Mouse (Mus musculus) erythroblast, adult 5-6 weeks (primary cell): ENCODE results near the gene Rps3. TPM values are rescaled to one million over a fixed set of nuclear protein-coding genes. Genes with fewer than 3 reads are reported as not detected.

Experiments used
- ATAC-seq: replicated peaks from 2 replicates; pipeline ENCODE4 v1.8.0; 2016; ENCODE audit warnings: moderate number of reproducible peaks, mild to moderate bottlenecking, moderate TSS enrichment, inconsistent platforms; ENCODE audit not compliant: poor library complexity, low FRiP score, severe bottlenecking
- total RNA-seq, 2 experiments: library from RNA; stranded (forward) in 1 of 2; stranded (reverse) in 1 of 2; fragments of 150-400 nt in 1 of 2; fragments of 200-764, 138-1000 nt in 1 of 2; gene quantifications; 2 replicates each; pipeline versions ENCODE4 v1.2.3 to v1.2.4; 2015 to 2017; ENCODE audit warnings: low replicate concordance in 2 of 2

Gene Rps3
- total RNA-seq, 2 experiments from 2014 or later = 237 to 292 TPM

- ATAC-seq = no peak
Observed at GRCm38 (mm10) chr7:99477235-99477634, 6.3 kb downstream of the Rps3 start.

- no peak for ATAC-seq
Observed at GRCm38 (mm10) chr7:99476558-99477114, 6.9 kb downstream of the Rps3 start.

GRCm38 (mm10) chr7:99475562-99475911, 8.0 kb downstream of the Rps3 start:
- no peak for ATAC-seq

- peak; percentile 80 for ATAC-seq
Observed at GRCm38 (mm10) chr7:99474836-99475561, 8.5 kb downstream of the Rps3 start.

- ATAC-seq = peak; percentile 43
Observed at GRCm38 (mm10) chr7:99473638-99474407, 9.7 kb downstream of the Rps3 start.

DNA sequence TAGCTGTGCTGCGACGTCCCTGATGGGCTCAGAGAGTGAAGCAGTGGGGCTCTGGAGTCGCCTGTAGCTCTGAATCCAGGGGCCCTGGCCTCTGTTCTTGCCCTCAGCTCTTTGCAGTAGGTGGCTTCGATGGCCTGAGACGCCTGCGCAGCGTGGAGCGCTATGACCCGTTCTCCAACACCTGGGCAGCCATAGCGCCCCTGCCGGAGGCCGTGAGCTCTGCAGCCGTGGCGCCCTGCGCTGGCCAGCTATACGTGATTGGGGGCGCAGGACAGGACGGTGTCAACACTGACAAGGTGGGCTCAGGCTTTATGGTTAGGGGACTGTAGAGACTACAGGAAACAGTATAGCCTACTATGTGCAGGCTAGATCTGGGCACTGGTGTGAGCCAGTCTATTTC, 12.0 kb downstream of the Rps3 start:
- ATAC-seq = no peak

GRCm38 (mm10) chr7:99469680-99470405, 13.7 kb downstream of the Rps3 start:
- no peak for ATAC-seq

DNA sequence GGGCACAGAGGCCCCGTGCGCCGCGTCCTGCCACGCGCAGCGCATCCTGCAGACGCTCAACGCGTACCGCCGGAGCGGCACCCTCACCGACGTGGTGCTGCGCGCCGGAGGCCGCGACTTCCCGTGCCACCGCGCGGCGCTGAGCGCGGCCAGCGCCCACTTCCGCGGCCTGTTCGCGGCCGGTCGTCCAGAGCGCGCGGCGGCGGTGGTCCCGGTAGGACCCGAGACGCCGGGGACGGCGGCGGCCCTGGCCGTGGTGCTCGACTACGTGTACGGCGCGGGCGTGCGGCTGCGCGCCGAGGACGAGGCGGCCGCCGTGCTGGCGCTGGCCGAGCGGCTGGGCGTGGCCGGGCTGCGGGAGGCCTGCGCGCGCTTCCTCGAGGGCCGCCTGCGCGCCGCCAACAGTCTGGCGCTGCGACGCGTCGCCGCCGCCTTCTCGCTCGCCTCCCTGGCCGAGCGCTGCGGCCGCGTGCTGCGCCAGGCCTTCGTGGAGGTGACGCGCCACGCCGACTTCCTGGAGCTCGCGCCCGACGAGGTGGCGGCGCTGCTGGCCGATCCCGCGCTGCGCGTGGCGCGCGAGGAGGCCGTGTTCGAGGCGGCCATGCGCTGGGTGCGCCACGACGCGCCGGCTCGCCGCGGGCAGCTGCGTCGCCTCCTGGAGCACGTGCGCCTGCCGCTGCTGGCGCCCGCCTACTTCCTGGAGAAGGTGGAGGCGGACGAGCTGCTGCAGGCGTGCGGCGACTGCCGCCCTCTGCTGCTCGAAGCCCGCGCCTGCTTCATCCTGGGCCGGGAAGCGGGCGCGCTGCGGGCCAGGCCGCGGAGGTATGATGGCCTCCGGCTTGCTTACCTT, 15.0 kb downstream of the Rps3 start:
- ATAC-seq = no peak

DNA sequence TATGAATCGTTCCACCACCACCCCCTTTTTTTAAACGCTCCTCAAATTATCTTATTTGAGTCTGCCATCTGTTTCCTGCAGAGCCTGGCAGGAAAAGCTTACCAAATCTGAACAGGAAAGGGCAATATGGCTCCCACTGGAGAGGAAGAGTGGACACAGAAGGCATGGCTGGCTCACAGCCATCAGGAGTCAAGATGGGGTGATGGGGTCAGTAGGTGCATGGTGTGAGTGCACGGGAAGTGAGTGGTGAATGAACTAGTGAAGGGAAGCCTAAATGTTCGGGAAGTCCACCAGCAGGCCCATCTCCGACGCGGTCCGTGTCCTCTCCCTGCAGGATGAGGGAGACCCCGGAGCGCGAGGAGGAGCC, 15.6 kb downstream of the Rps3 start:
- no peak for ATAC-seq

- ATAC-seq = no peak
Observed at GRCm38 (mm10) chr7:99465811-99466210, 17.7 kb downstream of the Rps3 start, which contains the start of gene Klhl35. Klhl35 (plus strand) TSS chr7:99466004.

DNA sequence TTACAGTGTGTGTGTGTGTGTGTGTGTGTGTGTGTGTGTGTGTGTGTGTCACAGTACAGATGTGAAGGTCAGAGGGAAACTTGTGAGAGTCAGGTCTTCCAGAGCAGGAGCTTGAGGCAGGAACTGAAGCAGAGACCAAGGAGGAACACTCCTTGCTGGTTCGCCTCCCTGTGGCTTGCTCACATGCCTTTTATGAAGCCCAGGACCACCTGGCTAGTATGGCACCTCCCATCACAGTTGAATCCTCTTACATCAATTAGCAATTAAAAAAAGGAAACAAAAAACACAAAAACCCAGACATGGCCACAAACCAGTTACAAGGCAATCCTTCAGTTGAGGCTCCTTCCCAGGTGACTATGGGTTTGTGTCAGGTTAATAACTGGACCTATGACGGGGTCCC, 20.4 kb downstream of the Rps3 start:
- no peak for ATAC-seq

- ATAC-seq = no peak
Observed at GRCm38 (mm10) chr7:99459888-99460652, 23.5 kb downstream of the Rps3 start.

- ATAC-seq = no peak
Observed at GRCm38 (mm10) chr7:99458849-99459248, 24.7 kb downstream of the Rps3 start.

GRCm38 (mm10) chr7:99454044-99454443, 29.5 kb downstream of the Rps3 start:
- ATAC-seq = no peak

DNA sequence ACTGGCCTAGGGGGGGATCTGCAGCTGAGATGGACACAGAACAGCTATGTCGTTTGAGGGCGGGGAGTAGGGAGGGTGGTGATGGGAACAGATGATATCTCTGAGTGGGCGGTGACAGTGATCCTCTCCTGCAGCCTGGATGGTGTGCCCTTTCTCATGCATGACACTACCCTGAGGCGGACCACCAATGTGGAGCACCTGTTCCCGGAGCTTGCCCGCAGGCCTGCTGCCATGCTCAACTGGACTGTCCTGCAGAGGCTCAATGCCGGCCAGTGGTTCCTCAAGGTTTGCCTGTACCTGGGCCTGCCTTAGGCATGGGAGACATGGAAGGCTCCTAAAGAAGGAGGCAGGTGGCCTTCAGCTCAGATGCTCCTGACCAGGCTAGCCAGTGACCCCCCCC, 30.7 kb downstream of the Rps3 start:
- ATAC-seq = no peak

- ATAC-seq = peak; percentile 66; the same call in 1 of the 2 replicates
Observed at GRCm38 (mm10) chr7:99450703-99451102, 32.8 kb downstream of the Rps3 start.

GRCm38 (mm10) chr7:99449751-99450150, 33.8 kb downstream of the Rps3 start:
- no peak for ATAC-seq

- no peak for ATAC-seq
Observed at GRCm38 (mm10) chr7:99449063-99449462, 34.5 kb downstream of the Rps3 start.

DNA sequence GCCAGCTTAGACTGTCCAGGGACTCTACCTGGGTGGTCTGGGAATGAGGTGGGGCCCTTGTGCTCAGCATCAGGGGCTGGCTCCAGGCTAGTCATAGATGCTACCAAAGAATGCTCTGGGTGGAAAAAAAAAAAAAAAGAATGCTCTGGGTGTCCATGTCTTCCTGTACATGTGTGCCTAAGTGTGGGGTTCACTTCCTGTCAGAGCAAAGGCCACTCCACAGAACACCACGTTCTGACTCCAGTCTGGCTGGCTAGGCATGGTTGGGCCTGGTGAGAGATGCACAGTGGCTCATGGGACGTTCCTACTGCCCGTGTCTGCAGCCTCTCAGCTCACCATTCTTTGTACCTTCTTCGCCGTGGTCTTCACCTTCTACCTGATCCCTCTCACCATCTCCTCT, 34.9 kb downstream of the Rps3 start:
- ATAC-seq = no peak
